Mouse (Mus musculus): ENCODE results near the gene Lipn.

DNA sequence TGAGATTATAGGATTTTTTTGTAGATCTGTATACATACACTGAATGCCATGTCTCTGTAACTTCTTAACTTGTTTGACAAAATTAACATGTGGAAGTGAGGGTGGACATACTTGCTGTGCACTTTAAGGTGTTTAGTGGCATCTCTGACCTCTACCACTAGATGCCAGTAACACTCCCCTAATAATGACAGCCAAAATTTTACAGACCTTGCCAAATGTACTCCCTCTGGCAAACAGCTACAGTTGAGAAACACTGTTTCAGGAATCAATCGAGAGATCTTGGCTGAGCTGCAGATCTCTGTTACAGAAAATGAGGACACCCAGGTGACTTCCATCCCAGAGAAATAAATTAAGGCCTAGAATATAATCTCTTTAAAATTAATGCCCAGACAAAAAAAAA, 29.1 kb downstream of the Lipn start:
- TF ChIP-seq CTCF (IDR thresholded peaks at IDR 0.05; ENCODE audit: low read depth, low read length) (no peak), GATA1 (IDR thresholded peaks at IDR 0.05; ENCODE audit: borderline replicate concordance, low read length) (no peak), GATA2 (IDR thresholded peaks at IDR 0.05; ENCODE audit: borderline replicate concordance, low read depth, low read length) (no peak), TAL1 (conservative IDR thresholded peaks at IDR 0.05; ENCODE audit: low read depth, low read length) (no peak)
